Mouse (Mus musculus) stomach, postnatal 0 days (tissue): Measurements from ENCODE around the gene Mul1. TPM values are rescaled to one million over a fixed set of nuclear protein-coding genes. Genes with fewer than 3 reads are reported as not detected.

Experiments used
- ATAC-seq: fragments of 200-750 bp; cut with Nextera tagmentation; 2 replicates; pipeline ENCODE4 v1.8.0; 2017; ENCODE audit not compliant: low FRiP score, low TSS enrichment
- DNase-seq: peaks from one replicate; pipeline ENCODE4 v3.0.0-alpha.2; 2016; ENCODE audit warnings: low spot score
- H3K27ac ChIP-seq: fragments of 300-500 bp; sonication (generic); replicated peaks from 2 replicates; pipeline ENCODE4 v1.5.1; 2014; ENCODE audit warnings: mild to moderate bottlenecking, control low read depth
- H3K27me3 ChIP-seq: fragments of 300-500 bp; sonication (generic); 2 replicates; pipeline ENCODE4 v1.6.1; 2014; ENCODE audit warnings: low read length; ENCODE audit not compliant: control insufficient read depth, insufficient read depth
- H3K36me3 ChIP-seq: fragments of 300-500 bp; sonication (generic); 2 replicates; pipeline ENCODE4 v1.6.1; 2014; ENCODE audit warnings: low read length, mixed read lengths; ENCODE audit not compliant: control insufficient read depth, insufficient read depth
- H3K4me1 ChIP-seq: fragments of 300-500 bp; sonication (generic); replicated peaks from 2 replicates; pipeline ENCODE4 v1.6.1; 2014; ENCODE audit warnings: antibody characterized with exemption; ENCODE audit not compliant: control insufficient read depth, insufficient read depth
- H3K4me2 ChIP-seq: fragments of 300-500 bp; sonication (generic); replicated peaks from 2 replicates; pipeline ENCODE4 v1.6.1; 2014; ENCODE audit warnings: low read depth, mild to moderate bottlenecking, control low read depth, moderate library complexity
- H3K4me3 ChIP-seq: fragments of 300-500 bp; sonication (generic); 2 replicates; pipeline ENCODE4 v1.5.1; 2014; ENCODE audit warnings: low read depth, low read length, control low read depth
- H3K9ac ChIP-seq: fragments of 300-500 bp; sonication (generic); 2 replicates; pipeline ENCODE4 v1.6.1; 2014; ENCODE audit warnings: mild to moderate bottlenecking, low read length, control low read depth, mixed read lengths
- H3K9me3 ChIP-seq: fragments of 300-500 bp; sonication (generic); 2 replicates; pipeline ENCODE4 v1.6.1; 2016; ENCODE audit warnings: low read length; ENCODE audit not compliant: control insufficient read depth
- CTCF ChIP-seq: IDR thresholded peaks from 2 replicates; pipeline ENCODE4 v1.5.1; 2016; ENCODE audit warnings: antibody characterized with exemption, low read depth, mild to moderate bottlenecking, moderate library complexity
- EP300 ChIP-seq: optimal IDR thresholded peaks from 2 replicates; pipeline ENCODE3; 2016; ENCODE audit warnings: antibody characterized with exemption
- WGBS: fragments of 180-500 bp; shearing (Covaris S2); extraction: QIAGEN DNeasy Blood & Tissue Kit; methylation state at CpG from one replicate; pipeline ENCODE4 v1.1.7; 2014; 5-methylcytosine and 5-hydroxymethylcytosine counted together
- polyA plus RNA-seq: library from polyadenylated mRNA; unstranded; fragments of >200 nt; fragmentation: Nextera tagmentation; extraction: Ambion mirVana; gene quantifications from 2 replicates; pipeline ENCODE4 v1.2.1, GENCODE M21; 2015

The Mul1 gene
- polyA plus RNA-seq, 1 experiment from 2014 or later = 17.1 TPM

DNA sequence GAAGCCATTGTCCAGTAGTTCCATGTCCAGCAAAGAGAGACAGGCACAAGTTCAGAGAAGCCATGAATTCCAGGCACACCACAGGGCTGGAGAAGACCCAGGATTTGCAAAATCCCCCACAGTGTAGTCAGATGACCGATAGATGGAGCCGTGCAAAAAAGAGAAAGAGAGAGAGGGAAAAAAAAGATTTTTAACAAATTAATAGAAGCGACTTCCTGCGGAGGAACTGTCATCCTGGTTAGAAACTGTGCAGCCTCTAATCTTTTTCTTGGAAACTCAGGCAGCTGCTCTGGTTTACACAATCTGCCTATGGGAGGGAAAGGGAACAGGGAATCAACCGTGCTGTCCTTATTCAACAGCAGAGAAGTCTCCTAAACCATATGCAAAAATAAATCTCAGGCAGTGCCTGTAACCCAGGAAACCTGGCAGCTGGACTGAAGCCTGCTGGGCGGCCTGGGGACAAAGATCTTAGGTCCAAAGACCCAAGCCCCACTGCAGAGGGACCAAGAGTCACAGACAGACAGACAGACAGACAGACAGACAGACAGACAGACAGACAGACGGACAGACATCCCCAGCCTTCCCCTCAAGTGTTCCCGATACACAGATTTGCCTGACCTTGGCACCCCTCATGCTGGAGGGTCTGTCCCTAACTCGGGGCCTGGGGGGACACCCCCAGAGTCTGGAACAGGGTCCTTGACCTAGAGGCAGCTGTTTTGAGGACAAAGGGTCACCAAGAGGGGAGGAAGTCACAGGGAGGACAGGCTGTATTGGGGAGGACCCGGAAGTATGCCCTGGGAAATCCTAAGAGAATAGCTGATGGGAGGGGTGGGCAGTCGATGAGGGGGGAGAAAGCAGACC lies 28.7 kb downstream of the Mul1 start:
- whole genome bisulfite sequencing = 3% methylated on average over 11 of the region's 11 CpGs
- Histone ChIP-seq H3K27ac (peak overlapping the region; percentile 91), H3K4me1 (no peaks in the 10 kb centered on the region; the same call in none of the 2 replicates), H3K36me3 (no peaks in the 10 kb centered on the region), H3K4me3 (no peak overlapping the region), H3K4me2 (peak overlapping the region; percentile 29), H3K9ac (no peak overlapping the region), H3K27me3 (no peaks in the 10 kb centered on the region), H3K9me3 (no peaks in the 10 kb centered on the region)
- peak; percentile 35 for DNase-seq
- peak; percentile 84 for TF ChIP-seq EP300
- peak; percentile 68 for TF ChIP-seq CTCF
- peak; percentile 59; the same call in 1 of the 2 replicates for ATAC-seq

DNA sequence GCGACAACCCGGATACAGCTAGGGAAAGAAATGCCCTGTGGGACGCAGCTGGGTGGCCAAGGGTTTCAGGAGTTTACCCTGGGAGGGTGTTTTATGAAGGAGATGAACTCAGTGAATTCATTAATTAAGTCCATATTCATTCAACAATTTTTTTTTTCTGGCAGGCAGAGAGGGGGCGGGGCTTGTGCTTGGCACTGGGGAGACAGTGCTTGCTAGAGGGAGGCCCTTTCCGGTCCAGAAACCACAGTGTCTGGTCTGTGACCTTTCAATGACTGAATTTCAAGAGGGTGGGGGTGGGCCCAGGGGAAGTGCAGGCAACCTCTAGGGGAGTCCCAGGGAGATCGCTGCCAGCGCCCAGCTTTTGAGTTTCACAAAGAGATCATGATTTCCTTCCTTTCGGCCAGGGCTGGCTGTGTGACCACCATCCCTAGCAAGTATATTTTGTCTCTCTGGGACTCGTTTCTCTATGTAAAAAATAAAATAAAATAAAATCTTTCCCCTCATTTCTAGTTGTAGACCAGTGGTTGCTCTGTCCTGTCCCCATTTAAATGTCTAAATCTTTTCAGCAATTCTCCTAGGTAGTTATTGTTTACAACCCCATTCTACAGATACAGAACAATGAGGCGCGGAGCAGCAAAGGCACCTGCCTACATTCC lies 29.5 kb downstream of the Mul1 start:
- Histone ChIP-seq H3K27me3 (no peaks in the 10 kb centered on the region), H3K27ac (peak overlapping the region; percentile 91), H3K36me3 (no peaks in the 10 kb centered on the region), H3K4me2 (peak overlapping the region; percentile 40), H3K4me3 (no peak overlapping the region), H3K9me3 (no peaks in the 10 kb centered on the region), H3K9ac (no peak overlapping the region), H3K4me1 (no peaks in the 10 kb centered on the region; the same call in none of the 2 replicates)
- TF ChIP-seq CTCF = peak; percentile 8; the same call in 1 of the 2 replicates
- no peak for TF ChIP-seq EP300
- peak; percentile 59; the same call in 1 of the 2 replicates for ATAC-seq
- WGBS = 12% methylated on average over 11 of the region's 11 CpGs
- DNase-seq = peak; percentile 74

DNA sequence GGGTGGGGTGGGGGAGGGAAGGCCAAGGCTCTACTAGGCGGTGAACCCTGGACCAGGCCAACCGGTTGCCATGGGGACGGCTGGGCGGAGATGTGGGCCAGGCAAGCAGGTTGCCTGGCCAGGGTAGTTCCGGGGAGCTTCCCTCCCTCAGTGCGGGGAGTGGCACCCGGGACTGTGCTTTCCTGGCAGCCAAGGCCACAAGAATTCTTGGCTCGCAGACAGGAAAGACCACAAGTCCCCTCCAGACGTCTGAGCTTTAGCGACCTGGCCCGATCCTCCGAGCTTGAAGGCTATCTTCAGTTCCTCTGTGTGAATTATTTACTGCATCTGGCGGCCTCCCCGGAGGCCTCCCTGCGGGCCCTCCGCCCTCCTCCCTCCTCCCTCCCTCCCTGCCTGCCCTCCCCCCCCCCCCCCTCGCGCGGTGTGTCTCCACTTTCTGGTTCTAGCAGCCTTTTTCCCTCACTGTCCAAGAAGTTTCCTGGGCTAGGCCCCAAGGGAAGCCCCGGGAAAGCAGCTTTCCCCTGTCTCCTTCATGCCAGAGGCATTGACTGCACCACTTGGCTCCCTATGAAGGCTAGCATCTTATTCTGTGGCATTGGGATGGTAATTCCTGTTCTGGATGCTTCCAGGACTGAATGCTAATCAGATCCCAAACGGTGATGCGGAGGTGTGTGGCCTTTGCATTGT lies 30.3 kb downstream of the Mul1 start:
- ATAC-seq = peak; percentile 46; the same call in 1 of the 2 replicates
- Histone ChIP-seq H3K27me3 (no peaks in the 10 kb centered on the region), H3K9me3 (no peaks in the 10 kb centered on the region), H3K36me3 (no peaks in the 10 kb centered on the region), H3K4me1 (no peaks in the 10 kb centered on the region; the same call in none of the 2 replicates), H3K9ac (peak overlapping the region; percentile 31; the same call in 1 of the 2 replicates), H3K4me2 (peak overlapping the region; percentile 40), H3K4me3 (peak overlapping the region; percentile 15; the same call in 1 of the 2 replicates), H3K27ac (peak overlapping the region; percentile 63)
- 7% methylated on average over 18 of the region's 22 CpGs for WGBS
- peak; percentile 72 for DNase-seq
- no peak for TF ChIP-seq EP300
- no peak for TF ChIP-seq CTCF

DNA sequence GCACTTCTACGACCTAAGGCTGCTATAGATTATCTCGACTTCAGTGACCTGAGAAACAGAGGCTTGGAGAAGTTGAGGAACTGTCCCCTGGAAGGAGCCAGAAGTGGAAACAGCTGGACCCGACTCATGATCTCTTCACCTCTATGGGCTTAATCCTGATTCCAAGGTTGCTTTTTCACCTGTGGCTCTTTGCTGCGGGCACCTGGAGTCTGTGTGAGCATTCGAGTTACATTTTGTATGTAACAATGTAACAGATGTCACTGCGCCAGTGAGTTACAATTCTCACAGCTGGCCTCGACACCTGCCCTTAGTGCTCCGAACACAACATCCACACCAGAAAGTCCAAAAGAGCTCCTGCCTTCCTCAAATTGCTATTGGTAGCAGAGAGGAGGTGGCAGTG lies 31.0 kb downstream of the Mul1 start:
- 59% methylated on average over 8 of the region's 8 CpGs for WGBS
- H3K27me3 ChIP-seq = no peaks in the 10 kb centered on the region
- no peaks in the 10 kb centered on the region; the same call in none of the 2 replicates for H3K4me1 ChIP-seq
- ATAC-seq (no peak), DNase-seq (no peak)
- no peak overlapping the region for H3K4me3 ChIP-seq
- H3K36me3 ChIP-seq = no peaks in the 10 kb centered on the region
- H3K4me2 ChIP-seq = no peak overlapping the region
- TF ChIP-seq EP300 (no peak), CTCF (no peak)
- H3K9me3 ChIP-seq = no peaks in the 10 kb centered on the region
- no peak overlapping the region for H3K9ac ChIP-seq
- H3K27ac ChIP-seq = no peak overlapping the region

DNA sequence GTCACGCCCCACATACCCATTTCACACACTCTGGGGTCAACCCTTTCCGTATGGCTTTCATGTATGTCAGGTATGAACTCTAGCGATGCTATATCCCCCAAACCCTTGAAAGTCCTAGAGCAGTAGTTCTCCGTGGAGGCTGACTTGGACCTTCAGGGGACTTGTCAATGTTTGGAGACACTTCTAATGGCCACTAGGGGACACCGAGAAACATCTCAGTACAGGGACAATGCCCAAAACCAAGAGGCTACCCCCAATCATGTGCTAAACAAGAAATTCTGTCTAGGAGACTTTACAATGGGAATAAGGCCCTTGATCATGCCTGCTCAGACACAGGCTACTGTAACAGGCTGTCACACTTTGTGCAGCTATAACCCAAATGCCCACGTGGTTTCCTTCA lies 32.2 kb downstream of the Mul1 start:
- Histone ChIP-seq H3K9ac (no peak overlapping the region), H3K9me3 (no peaks in the 10 kb centered on the region), H3K36me3 (no peaks in the 10 kb centered on the region), H3K4me3 (no peak overlapping the region), H3K27ac (no peak overlapping the region), H3K27me3 (no peaks in the 10 kb centered on the region), H3K4me1 (no peaks in the 10 kb centered on the region; the same call in none of the 2 replicates), H3K4me2 (no peak overlapping the region)
- DNase-seq (no peak), ATAC-seq (no peak)
- WGBS = 74% methylated on average over 6 of the region's 6 CpGs
- TF ChIP-seq CTCF (peak; percentile 43), EP300 (no peak)
